Mouse (Mus musculus): ENCODE measurements around the gene Cgnl1.

Cgnl1 gene

DNA sequence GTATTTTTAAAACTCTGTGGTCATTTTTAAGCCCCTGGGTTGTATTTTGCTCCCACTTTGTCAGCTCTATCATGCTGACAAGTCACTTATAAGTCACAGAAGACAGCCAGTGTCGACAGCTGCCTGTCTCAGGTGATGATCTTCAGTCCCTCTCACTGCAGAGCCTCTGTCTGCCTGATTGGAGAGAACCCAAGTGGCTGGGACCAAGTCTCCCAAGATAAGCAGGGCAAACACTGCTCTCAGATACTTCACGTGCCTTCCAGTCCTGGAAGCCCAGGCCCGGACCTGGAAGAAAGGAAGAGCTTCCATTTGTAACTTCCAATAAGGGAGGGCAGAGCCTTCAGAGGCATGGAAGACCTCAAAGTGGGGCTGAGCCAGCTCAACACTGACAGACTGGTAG lies 49.0 kb downstream of the Cgnl1 start:
- DNase-seq (ENCODE audit: low read depth, low spot score): no peak

- DNase-seq (ENCODE audit: low read depth, low spot score): no peak
These were observed 54.4 kb downstream of the Cgnl1 start for GRCm38 (mm10) chr9:71716995-71717394.

- no peak for DNase-seq (ENCODE audit: low read depth, low spot score)
These were observed 60.6 kb downstream of the Cgnl1 start for GRCm38 (mm10) chr9:71710776-71711175.

DNA sequence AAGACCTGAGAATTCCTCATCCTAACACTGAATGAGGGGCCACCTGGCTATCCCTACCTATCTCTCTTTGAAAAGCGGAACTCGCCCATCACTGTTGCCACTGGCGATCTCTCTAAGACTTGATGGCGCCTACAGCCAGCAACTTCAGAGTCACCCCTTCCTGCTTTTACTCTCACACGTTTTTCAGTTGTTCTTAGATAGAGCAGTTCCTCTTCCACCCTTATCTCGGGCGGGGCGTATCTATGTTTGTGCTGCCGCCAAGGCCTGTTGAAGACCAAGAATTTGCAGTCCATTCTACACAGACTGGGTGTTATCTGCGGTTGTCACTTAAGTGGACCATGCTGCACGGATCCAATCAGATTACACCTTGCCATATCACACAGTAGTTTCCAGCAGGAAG lies 62.2 kb downstream of the Cgnl1 start:
- no peak for DNase-seq (ENCODE audit: low read depth, low spot score)

DNA sequence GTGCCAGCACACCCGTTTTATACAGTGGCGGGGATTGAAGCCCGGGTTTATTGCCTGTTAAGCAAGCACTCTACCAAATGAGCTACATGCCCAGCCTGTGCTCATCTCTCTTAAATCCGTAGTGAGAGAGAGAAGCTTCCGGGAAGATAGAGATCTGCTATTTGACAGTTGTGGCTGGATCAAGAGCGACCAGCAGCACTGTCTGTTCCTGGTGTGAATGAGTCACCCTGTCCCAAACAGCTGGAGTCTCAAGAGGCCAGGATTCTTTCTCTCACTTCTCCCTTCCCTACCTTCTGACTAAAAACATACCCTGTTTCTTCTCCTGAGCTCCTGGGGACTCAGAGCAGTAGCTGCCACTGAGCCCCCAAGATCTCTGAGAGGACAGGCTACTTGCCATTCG lies 63.4 kb downstream of the Cgnl1 start:
- DNase-seq (ENCODE audit: low read depth, low spot score): no peak

- DNase-seq (ENCODE audit: low read depth, low spot score): no peak
These were observed 66.9 kb downstream of the Cgnl1 start for GRCm38 (mm10) chr9:71704332-71705014.

DNA sequence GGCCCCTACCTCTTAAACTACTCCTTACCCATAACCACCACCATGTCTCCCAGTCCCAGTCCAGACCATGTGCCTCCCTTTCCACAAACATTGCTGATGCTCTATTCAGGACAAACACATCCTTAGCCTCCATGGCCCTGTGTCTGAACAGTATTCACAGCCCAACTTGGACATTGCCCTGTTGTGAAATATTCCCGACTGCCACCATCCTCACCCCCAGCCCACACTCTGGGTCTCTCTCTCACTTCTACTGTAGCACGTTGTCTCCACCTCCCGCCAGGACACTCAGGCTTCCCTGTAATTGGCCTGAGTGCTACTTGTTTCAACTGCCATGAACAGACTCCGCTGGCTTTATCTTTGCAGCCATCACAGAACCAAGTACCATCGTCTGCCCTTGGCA lies 72.3 kb downstream of the Cgnl1 start:
- DNase-seq (ENCODE audit: low read depth, low spot score): no peak

GRCm38 (mm10) chr9:71698116-71698515 lies 73.3 kb downstream of the Cgnl1 start:
- no peak for DNase-seq (ENCODE audit: low read depth, low spot score)

DNA sequence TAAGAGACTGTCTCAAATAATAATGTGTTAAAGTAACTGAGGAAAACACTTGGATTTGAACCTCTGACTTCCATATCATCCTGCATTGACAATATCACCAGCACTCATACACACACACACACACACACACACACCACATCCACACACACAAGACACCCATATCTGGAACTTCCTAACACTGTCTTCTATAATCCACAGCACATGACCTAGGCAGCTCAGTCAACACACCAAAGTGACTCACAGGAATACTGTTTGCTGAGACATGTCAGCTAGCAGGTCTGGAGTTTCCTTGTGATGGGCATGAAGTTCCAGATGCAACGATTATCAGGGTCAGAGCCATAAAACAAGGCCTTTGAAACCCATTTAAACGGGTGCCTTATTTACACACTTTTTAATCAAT lies 74.2 kb downstream of the Cgnl1 start:
- no peak for DNase-seq (ENCODE audit: low read depth, low spot score)

DNA sequence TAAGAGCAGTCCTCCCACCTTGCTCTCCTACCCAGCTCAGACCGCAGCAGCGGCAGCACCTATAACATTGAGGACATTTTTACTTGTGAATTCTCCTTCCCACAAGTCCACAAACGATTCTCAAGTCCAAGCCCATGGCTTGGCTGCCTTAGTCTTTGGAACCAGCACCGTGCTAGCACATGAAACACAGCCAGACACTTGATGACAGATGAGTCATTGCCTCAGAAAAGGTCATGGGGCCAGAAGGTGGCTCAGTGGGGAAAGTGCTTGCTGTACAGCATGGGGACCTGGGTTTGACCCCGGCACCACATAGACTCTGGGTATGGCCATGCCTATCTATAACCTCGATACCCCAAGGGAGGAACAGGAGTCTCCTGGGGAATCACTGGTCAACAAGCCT lies 74.6 kb downstream of the Cgnl1 start:
- no peak for DNase-seq (ENCODE audit: low read depth, low spot score)

DNA sequence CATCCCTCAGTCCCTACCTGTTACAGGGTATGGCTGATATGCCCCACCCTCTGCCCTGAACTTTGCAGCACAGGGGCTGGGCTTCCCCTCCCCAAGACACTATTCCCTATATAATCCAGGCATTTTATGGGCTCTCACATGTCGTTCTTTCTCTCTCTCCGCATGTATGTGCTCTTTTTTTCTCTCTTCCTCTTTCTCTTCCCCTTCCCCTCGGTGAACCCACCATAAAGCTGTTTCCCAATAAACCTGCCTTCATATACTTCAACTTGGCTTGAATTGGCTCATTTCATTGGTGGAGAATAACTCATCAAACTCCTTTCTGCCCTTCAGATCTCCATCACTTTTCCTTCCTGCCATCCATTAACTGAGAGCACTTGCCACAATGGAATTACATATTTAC lies 76.3 kb downstream of the Cgnl1 start:
- DNase-seq (ENCODE audit: low read depth, low spot score): no peak

DNA sequence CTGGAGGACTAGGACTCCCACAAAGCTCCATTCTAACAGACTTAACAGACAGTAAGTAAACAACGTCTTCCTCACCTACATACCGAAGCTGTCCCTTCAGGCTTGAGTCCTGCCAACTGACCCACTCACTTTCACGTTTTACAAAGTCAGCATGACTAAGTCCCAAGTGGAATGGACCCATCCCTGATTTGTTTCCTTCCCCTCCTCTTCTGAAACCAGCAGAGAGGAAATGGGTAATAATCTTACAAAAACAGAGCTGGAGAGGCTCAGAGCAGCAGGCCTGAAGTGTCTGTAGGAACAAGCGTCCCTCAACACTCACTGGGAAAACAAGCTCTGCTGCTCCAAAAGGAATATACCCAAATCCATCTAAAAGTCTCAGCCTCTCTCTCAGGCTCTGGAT lies 77.2 kb downstream of the Cgnl1 start:
- DNase-seq (ENCODE audit: low read depth, low spot score): no peak

DNA sequence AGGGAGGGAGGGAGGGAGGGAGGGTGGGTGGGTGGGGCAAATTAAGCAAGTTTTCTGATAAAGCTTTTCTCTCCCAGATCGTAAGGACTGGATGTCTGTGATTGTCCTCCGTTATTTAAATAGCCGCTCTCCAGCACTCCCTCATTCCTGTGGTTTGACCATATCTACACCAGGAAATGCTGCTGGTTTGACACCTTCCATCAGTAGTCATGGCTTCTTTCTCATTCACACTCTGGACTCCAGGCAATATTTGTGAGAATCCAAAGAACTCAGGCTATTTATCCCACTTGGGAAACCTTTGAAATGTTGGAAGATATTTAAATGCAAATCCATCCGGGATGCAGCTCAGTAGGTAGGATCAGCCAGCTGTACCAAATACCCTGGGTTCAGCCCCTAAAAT lies 77.6 kb downstream of the Cgnl1 start:
- DNase-seq (ENCODE audit: low read depth, low spot score): no peak

- DNase-seq (ENCODE audit: low read depth, low spot score): no peak
These were observed 79.2 kb downstream of the Cgnl1 start for GRCm38 (mm10) chr9:71692165-71692564.

- DNase-seq (ENCODE audit: low read depth, low spot score): no peak
These were observed 81.9 kb downstream of the Cgnl1 start for GRCm38 (mm10) chr9:71689369-71690073.

DNA sequence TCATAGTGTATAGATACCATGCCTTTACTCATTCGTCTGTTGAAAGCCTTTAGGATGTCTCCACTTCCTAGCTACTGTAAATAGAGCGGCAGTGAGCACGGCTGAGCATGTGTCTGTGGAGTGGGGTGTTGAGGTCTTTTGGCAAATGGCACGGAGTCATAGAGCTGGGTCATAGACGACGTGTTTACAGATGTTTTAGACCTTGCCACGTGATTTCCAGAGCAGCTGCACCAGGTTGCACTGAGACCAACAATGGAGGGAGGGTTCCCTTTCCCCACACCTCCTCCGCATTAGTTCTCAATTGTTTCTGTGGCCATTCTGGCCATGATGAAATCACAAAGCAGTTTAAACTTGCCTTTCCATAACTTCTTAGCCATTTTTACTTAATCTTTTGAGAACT lies 84.9 kb downstream of the Cgnl1 start:
- DNase-seq (ENCODE audit: low read depth, low spot score): no peak

DNA sequence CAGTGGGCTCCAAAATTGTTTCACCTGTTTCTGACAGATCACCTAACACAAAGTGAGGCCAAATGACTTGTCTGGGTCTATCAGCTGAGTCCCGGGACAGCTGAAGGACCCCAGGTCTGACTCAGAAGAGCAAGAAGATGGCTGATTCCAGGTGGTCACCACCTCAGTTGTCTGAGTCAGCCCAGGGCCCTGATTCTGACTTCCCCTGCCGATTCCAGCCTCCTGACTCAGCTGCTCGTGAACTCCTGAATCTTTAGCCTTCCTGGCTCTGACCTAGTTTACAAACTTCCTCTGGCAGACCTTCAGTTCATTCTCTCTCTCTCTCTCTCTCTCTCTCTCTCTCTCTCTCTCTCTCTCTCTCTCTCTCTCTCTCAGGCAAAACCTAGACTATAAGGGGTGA lies 86.6 kb downstream of the Cgnl1 start:
- no peak for DNase-seq (ENCODE audit: low read depth, low spot score)

DNA sequence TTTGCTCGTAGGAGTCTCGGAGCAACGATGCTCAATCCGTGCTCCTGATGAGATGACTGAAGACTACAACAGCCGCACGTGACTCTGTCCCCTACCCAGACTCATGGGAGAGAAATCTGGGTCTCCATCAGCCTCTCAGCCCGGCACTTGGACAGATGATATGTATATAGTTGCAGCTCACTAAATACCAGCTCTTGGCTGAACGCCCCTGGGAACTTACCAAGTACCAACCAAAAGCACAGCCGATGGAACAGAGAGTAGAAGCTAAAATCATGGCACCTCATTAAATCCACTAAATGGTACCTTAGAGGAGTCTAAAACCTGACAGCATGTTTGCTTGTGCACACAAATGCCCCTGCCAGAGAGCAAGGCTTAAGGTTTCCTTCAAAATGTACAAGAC lies 91.0 kb downstream of the Cgnl1 start:
- DNase-seq (ENCODE audit: low read depth, low spot score): no peak

- DNase-seq (ENCODE audit: low read depth, low spot score): peak; percentile 30
These were observed 92.1 kb downstream of the Cgnl1 start for GRCm38 (mm10) chr9:71679103-71679815.

DNA sequence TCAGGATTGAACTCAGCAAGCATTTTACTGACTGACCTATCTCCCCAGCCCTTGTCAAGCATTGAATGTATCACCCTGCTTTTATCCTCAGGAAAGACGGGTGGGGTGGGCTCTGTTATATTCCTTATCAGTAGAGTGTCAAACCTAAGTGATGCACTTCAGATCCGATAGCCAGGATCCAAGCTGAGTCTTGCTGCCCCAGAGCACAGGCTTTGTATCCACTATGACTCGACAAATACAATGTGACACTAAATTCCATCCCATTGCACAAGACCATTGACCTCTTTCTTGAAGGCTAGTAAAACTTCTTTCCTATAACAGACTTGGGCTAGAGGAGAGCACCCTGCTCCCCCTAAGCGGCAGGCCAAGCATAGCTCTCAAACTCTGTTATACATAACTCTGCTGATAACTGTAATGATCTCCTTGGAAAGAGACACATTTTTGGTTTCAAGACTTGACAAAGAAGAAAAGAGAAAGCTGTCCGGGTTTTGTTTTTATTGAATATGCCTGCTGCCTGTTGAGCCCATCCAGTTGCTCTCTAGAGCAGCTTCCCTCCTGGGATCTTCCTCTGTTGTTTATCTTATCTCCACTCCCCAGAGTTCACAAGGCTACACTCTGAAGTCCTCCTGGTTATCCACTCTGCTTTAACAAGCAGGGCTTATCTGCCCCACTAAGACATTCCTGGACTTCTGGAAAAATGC lies 94.3 kb downstream of the Cgnl1 start:
- DNase-seq (ENCODE audit: low read depth, low spot score): no peak

GRCm38 (mm10) chr9:71675799-71676414 lies 95.5 kb downstream of the Cgnl1 start:
- DNase-seq (ENCODE audit: low read depth, low spot score): no peak

DNA sequence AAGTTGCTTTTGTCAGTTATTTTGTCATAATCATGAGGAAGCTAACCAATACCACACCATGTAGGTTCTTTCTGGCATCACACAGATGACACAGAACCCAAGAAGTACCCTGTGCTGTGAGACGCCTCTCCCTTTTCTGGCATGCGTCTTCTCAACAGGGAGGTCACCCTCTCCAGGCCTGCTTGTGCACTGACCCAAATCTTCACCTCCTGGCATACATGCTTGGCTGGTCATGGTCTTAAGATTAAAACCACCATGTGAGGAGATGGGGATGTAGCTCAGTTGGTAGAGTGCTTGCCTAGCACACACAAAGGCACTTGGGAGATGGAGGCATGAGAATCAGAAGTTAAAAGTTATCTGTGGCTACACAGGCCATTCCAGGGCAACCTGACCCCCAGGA lies 96.2 kb downstream of the Cgnl1 start:
- DNase-seq (ENCODE audit: low read depth, low spot score): no peak
